Mouse (Mus musculus) CH12.LX (cell line): Measurements from ENCODE around the gene Vps37d. TPM values are rescaled to one million over a fixed set of nuclear protein-coding genes. Genes with fewer than 3 reads are reported as not detected.

Experiments used
- DNase-seq: peaks from one replicate; pipeline ENCODE4 v3.0.0-alpha.2; 2013; ENCODE audit errors: extremely low read depth
- H3K27ac ChIP-seq: 2 replicates; pipeline ENCODE4 v1.5.1; 2012; ENCODE audit warnings: low read depth, mild to moderate bottlenecking, control low read depth, moderate library complexity; ENCODE audit not compliant: insufficient read depth
- H3K27me3 ChIP-seq: replicated peaks from 2 replicates; pipeline ENCODE3; 2012; ENCODE audit warnings: inconsistent platforms
- H3K36me3 ChIP-seq, 2 experiments: replicated peaks in 1 of 2; 2 replicates each; pipeline versions ENCODE3 to v1.6.1; 2012; ENCODE audit warnings: inconsistent platforms in 1 of 2, low read length in 1 of 2, mild to moderate bottlenecking in 1 of 2, mixed read lengths in 1 of 2, moderate library complexity in 1 of 2; ENCODE audit not compliant: control insufficient read depth in 1 of 2, insufficient read depth in 1 of 2
- H3K4me1 ChIP-seq, 2 experiments: 2 replicates each; pipeline ENCODE4 v1.6.1; 2012; ENCODE audit warnings: inconsistent platforms in 1 of 2, moderate library complexity in 1 of 2; ENCODE audit not compliant: insufficient read depth in 2 of 2, control insufficient read depth in 1 of 2
- H3K4me2 ChIP-seq: 2 replicates; pipeline ENCODE4 v1.6.1; 2012; ENCODE audit warnings: low read depth, mild to moderate bottlenecking, control low read depth; ENCODE audit not compliant: poor library complexity, insufficient read depth, severe bottlenecking
- H3K4me3 ChIP-seq, 3 experiments: fragments of 150-350 bp in 1 of 3; sonication (generic) in 1 of 3; replicated peaks in 1 of 3; 2 replicates each; pipeline versions ENCODE3 to v1.5.1; 2011 to 2012; ENCODE audit warnings: low read depth in 2 of 3, low read length in 2 of 3, mild to moderate bottlenecking in 2 of 3, moderate library complexity in 2 of 3, control low read depth in 1 of 3, improper control_type of control experiment in 1 of 3, inconsistent platforms in 1 of 3, mixed read lengths in 1 of 3; ENCODE audit not compliant: poor library complexity in 1 of 3
- H3K79me2 ChIP-seq: replicated peaks from 2 replicates; pipeline ENCODE4 v1.6.1; 2012; ENCODE audit warnings: mild to moderate bottlenecking, moderate library complexity; ENCODE audit not compliant: control insufficient read depth, poor library complexity, insufficient read depth, severe bottlenecking; ENCODE audit errors: extremely low read depth
- H3K9ac ChIP-seq: 2 replicates; pipeline ENCODE4 v1.6.1; 2012; ENCODE audit warnings: low read depth, mild to moderate bottlenecking, control low read depth, moderate library complexity; ENCODE audit not compliant: insufficient read depth
- H3K9me3 ChIP-seq: replicated peaks from 2 replicates; pipeline ENCODE3; 2012; ENCODE audit warnings: low read length, inconsistent platforms, mixed read lengths
- BHLHE40 ChIP-seq: IDR thresholded peaks from 2 replicates; pipeline ENCODE4 v1.6.1; 2011; ENCODE audit warnings: mild to moderate bottlenecking, low read depth, low read length, improper control_type of control experiment
- CHD1 ChIP-seq: IDR thresholded peaks from 2 replicates; pipeline ENCODE4 v1.6.1; 2012; ENCODE audit warnings: low read depth, low read length, improper control_type of control experiment, inconsistent platforms
- CHD2 ChIP-seq: IDR thresholded peaks from 2 replicates; pipeline ENCODE4 v1.6.1; 2011; ENCODE audit warnings: low read length, improper control_type of control experiment
- CTCF ChIP-seq, 2 experiments: IDR thresholded peaks in 1 of 2; conservative IDR thresholded peaks in 1 of 2; 2 replicates each; pipeline ENCODE4 v1.5.1; 2011 to 2012; ENCODE audit warnings: low read depth in 2 of 2, low read length in 2 of 2, improper control_type of control experiment in 1 of 2, inconsistent platforms in 1 of 2, mild to moderate bottlenecking in 1 of 2, moderate library complexity in 1 of 2
- GABPA ChIP-seq: IDR thresholded peaks from 2 replicates; pipeline ENCODE4 v1.6.1; 2012; ENCODE audit warnings: low read depth, low read length, improper control_type of control experiment, inconsistent platforms; ENCODE audit not compliant: insufficient replicate concordance
- HCFC1 ChIP-seq: IDR thresholded peaks from 2 replicates; pipeline ENCODE4 v1.6.1; 2012; ENCODE audit warnings: low read depth, mild to moderate bottlenecking, inconsistent platforms, low read length, improper control_type of control experiment
- IRF4 ChIP-seq: IDR thresholded peaks from 2 replicates; pipeline ENCODE4 v1.6.1; 2014; ENCODE audit warnings: low read depth, mild to moderate bottlenecking, inconsistent platforms, low read length, improper control_type of control experiment
- JUND ChIP-seq: conservative IDR thresholded peaks from 2 replicates; pipeline ENCODE4 v1.6.1; 2011; ENCODE audit warnings: low read depth, low read length, improper control_type of control experiment
- KAT2A ChIP-seq: IDR thresholded peaks from 2 replicates; pipeline ENCODE4 v1.6.1; 2012; ENCODE audit warnings: low read length, improper control_type of control experiment, inconsistent platforms; ENCODE audit not compliant: insufficient replicate concordance
- MAX ChIP-seq: IDR thresholded peaks from 2 replicates; pipeline ENCODE4 v1.6.1; 2011; ENCODE audit warnings: low read length, improper control_type of control experiment
- MXI1 ChIP-seq: IDR thresholded peaks from 2 replicates; pipeline ENCODE4 v1.6.1; 2011; ENCODE audit warnings: mild to moderate bottlenecking, low read depth, low read length, improper control_type of control experiment
- MYC ChIP-seq: IDR thresholded peaks from 2 replicates; pipeline ENCODE4 v1.6.1; 2011; ENCODE audit warnings: low read depth, mild to moderate bottlenecking, improper control_type of control experiment, low read length
- PAX5 ChIP-seq: IDR thresholded peaks from 2 replicates; pipeline ENCODE4 v1.6.1; 2012; ENCODE audit warnings: low read length, inconsistent platforms, mixed read lengths
- POLR2A ChIP-seq: IDR thresholded peaks from 2 replicates; pipeline ENCODE4 v1.6.1; 2011; ENCODE audit warnings: low read depth, mild to moderate bottlenecking, improper control_type of control experiment, low read length
- RAD21 ChIP-seq: IDR thresholded peaks from 2 replicates; pipeline ENCODE4 v1.6.1; 2011; ENCODE audit warnings: low read depth, mild to moderate bottlenecking, low read length, improper control_type of control experiment, moderate library complexity
- RCOR1 ChIP-seq: conservative IDR thresholded peaks from 2 replicates; pipeline ENCODE4 v1.6.1; 2012; ENCODE audit warnings: low read depth, mild to moderate bottlenecking, inconsistent platforms, low read length, improper control_type of control experiment
- SIN3A ChIP-seq: IDR thresholded peaks from 2 replicates; pipeline ENCODE4 v1.6.1; 2012; ENCODE audit warnings: low read length, improper control_type of control experiment, inconsistent platforms
- SMC3 ChIP-seq: IDR thresholded peaks from 2 replicates; pipeline ENCODE4 v1.6.1; 2011; ENCODE audit warnings: low read depth, low read length, improper control_type of control experiment
- TCF12 ChIP-seq: IDR thresholded peaks from 2 replicates; pipeline ENCODE4 v1.6.1; 2014; ENCODE audit warnings: low read depth, mild to moderate bottlenecking, inconsistent platforms, low read length, improper control_type of control experiment
- USF2 ChIP-seq: conservative IDR thresholded peaks from 2 replicates; pipeline ENCODE4 v1.6.1; 2011; ENCODE audit warnings: low read depth, low read length, improper control_type of control experiment
- ZNF384 ChIP-seq: IDR thresholded peaks from 2 replicates; pipeline ENCODE4 v1.6.1; 2012; ENCODE audit warnings: low read depth, low read length, improper control_type of control experiment, inconsistent platforms
- dilution Hi-C: fragments of 300-500 bp; cut with MboI; formaldehyde crosslinking; loops from 2 replicates; pipeline ENCODE4 v1.14.3; 2020; ENCODE audit warnings: low sequenced_read_pairs; ENCODE audit not compliant: extremely low pct_unique_long_range_greater_than_20kb, extremely low pct_ligation_motif_present
- in situ Hi-C: fragments of 300-500 bp; cut with MboI; formaldehyde crosslinking; loops from 3 replicates; pipeline ENCODE4 v1.14.3; 2019; ENCODE audit warnings: low sequenced_read_pairs, low pct_ligation_motif_present, low pct_unique_long_range_greater_than_20kb, mixed read lengths
- polyA plus RNA-seq: library from polyadenylated mRNA; unstranded; fragments of >175 nt; gene quantifications from 2 replicates; pipeline ENCODE4 v1.2.1, GENCODE M21; 2012; ENCODE audit warnings: low read depth; ENCODE audit not compliant: insufficient read length
- total RNA-seq, 2 experiments: library from RNA; depleted of rRNA; stranded (reverse); fragments of 300-350 nt in 1 of 2; fragments of >200 nt in 1 of 2; gene quantifications; 2 replicates each; pipeline ENCODE4 v1.2.3; 2012 to 2014

The Vps37d gene
- total and polyA plus RNA-seq, 3 experiments = 0.40 to 0.64 (median 0.56) TPM

GRCm38 (mm10) chr5:135075655-135076054, 2.4 kb downstream of the Vps37d start:
- dilution Hi-C loops (no loop called here), in situ Hi-C loops (no loop called here)
- Histone ChIP-seq H3K27me3 (peaks cover 55% of the 10 kb centered on the region), H3K4me2 (no peak overlapping the region), H3K4me1 (peaks cover 3 to 14% of the 10 kb centered on the region in 2 experiments; a peak in 3 of 4 replicates), H3K9me3 (no peaks in the 10 kb centered on the region), H3K27ac (no peak overlapping the region), H3K9ac (no peak overlapping the region), H3K79me2 (no peaks in the 10 kb centered on the region), H3K36me3 (no peaks in the 10 kb centered on the region), H3K4me3 (no peak overlapping the region)
- no peak for DNase-seq
- TF ChIP-seq MAX = no peak
- TF ChIP-seq USF2 = no peak
- TF ChIP-seq GABPA = no peak
- TF ChIP-seq TCF12 = no peak
- peak; percentile 48 for TF ChIP-seq SMC3
- TF ChIP-seq PAX5 = no peak
- no peak for TF ChIP-seq MYC
- no peak for TF ChIP-seq BHLHE40
- no peak for TF ChIP-seq IRF4
- peak; percentile 35 for TF ChIP-seq RAD21
- TF ChIP-seq CTCF (conservative IDR thresholded peaks at IDR 0.05 in 1 of 2, IDR thresholded peaks at IDR 0.05 in 1 of 2; ENCODE audit: low read depth in 2 of 2, low read length in 2 of 2) = peak in 1 of 2 experiments; percentile 60; a peak in 2 of 4 replicates
- no peak for TF ChIP-seq CHD2
- TF ChIP-seq POLR2A = no peak

DNA sequence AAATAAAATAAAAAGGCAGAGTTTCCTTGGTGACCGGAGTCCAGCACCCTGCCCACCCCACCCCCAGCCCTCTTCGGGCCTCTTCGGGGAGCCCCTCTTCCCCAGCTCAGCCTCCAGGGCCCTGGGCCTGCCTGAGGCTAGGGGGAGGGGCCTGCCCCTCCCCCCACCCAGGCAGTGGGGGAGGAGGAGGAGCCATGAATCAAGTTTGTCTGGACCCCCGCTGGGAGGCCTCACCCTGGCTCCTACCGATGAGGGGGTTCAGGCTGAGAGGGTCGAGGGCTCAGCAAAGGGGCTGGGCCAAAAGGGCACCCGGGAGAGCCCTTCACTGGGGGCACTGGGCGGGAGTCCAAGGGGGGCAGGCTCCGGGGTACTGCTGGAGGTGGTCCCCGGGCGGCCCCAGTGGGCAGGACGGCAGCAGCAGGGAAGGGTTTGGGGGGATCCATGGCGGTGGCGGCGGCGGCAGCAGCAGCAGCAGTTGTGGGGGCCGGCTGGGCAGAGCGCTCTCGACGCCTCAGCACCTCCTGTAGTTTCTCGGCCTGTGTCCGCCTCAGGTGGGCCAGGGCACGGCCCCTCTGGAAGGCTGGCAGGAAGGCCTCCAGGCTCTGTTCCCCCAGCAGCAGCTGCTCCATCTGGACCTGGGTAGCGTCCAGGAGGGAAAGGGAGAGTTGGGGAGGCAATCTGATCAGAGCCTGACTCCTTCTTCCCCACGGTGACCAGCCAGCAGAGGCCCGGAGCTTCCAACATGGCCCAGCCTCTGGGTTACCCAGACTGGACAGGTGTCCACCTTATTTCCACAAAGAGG, 4.5 kb downstream of the Vps37d start:
- no peak overlapping the region for H3K4me2 ChIP-seq
- no peak overlapping the region for H3K9ac ChIP-seq
- dilution Hi-C loops = no loop called here
- no peaks in the 10 kb centered on the region for H3K36me3 ChIP-seq
- in situ Hi-C loops = loop anchor here (5.0 kb wide), 1 partner anchor 51 kb away; the partner anchor contains the start of gene Stx1a
- no peak for DNase-seq
- peaks cover 38% of the 10 kb centered on the region for H3K27me3 ChIP-seq
- TF ChIP-seq SMC3 (no peak), MXI1 (no peak), JUND (no peak), SIN3A (no peak), ZNF384 (no peak), HCFC1 (no peak), CHD1 (no peak), RCOR1 (no peak), KAT2A (no peak), IRF4 (no peak), BHLHE40 (no peak)
- H3K27ac ChIP-seq = no peak overlapping the region
- H3K79me2 ChIP-seq = no peaks in the 10 kb centered on the region
- peaks cover 3 to 12% of the 10 kb centered on the region in 2 experiments; a peak in 3 of 4 replicates for H3K4me1 ChIP-seq
- no peaks in the 10 kb centered on the region for H3K9me3 ChIP-seq
- no peak overlapping the region for H3K4me3 ChIP-seq
